Mouse (Mus musculus) embryonic facial prominence, embryonic 14.5 days (tissue): ENCODE measurements around the gene Slc35f1. TPM values are rescaled to one million over a fixed set of nuclear protein-coding genes. Genes with fewer than 3 reads are reported as not detected.

Experiments
- ATAC-seq: fragments of 200-750 bp; cut with Nextera tagmentation; 2 replicates; pipeline ENCODE4 v1.8.0; 2017; ENCODE audit warnings: low read depth, moderate number of reproducible peaks, moderate TSS enrichment
- DNase-seq: peaks from one replicate; pipeline ENCODE4 v3.0.0-alpha.2; 2015; ENCODE audit warnings: low spot score
- H3K27ac ChIP-seq: fragments of 300-500 bp; sonication (generic); replicated peaks from 2 replicates; pipeline ENCODE4 v1.5.1; 2014; ENCODE audit warnings: low read depth, mild to moderate bottlenecking, low read length, moderate library complexity
- H3K27me3 ChIP-seq: fragments of 300-500 bp; sonication (generic); replicated peaks from 2 replicates; pipeline ENCODE4 v1.6.1; 2014; ENCODE audit warnings: low read length; ENCODE audit not compliant: control insufficient read depth, insufficient read depth
- H3K36me3 ChIP-seq: fragments of 300-500 bp; sonication (generic); 2 replicates; pipeline ENCODE4 v1.6.1; 2014; ENCODE audit warnings: low read length, mixed read lengths; ENCODE audit not compliant: control insufficient read depth, insufficient read depth
- H3K4me1 ChIP-seq: fragments of 300-500 bp; sonication (generic); 2 replicates; pipeline ENCODE4 v1.6.1; 2014; ENCODE audit warnings: antibody characterized with exemption, low read length; ENCODE audit not compliant: control insufficient read depth, insufficient read depth
- H3K4me2 ChIP-seq: fragments of 300-500 bp; sonication (generic); 2 replicates; pipeline ENCODE4 v1.6.1; 2014; ENCODE audit warnings: low read depth, mild to moderate bottlenecking, low read length, moderate library complexity, mixed read lengths
- H3K4me3 ChIP-seq: fragments of 300-500 bp; sonication (generic); 2 replicates; pipeline ENCODE4 v1.5.1; 2014; ENCODE audit warnings: low read depth, mild to moderate bottlenecking, low read length
- H3K9ac ChIP-seq: fragments of 300-500 bp; sonication (generic); 2 replicates; pipeline ENCODE4 v1.6.1; 2014; ENCODE audit warnings: low read depth, mild to moderate bottlenecking, low read length, moderate library complexity, mixed read lengths
- H3K9me3 ChIP-seq: fragments of 300-500 bp; sonication (generic); 2 replicates; pipeline ENCODE4 v1.6.1; 2016; ENCODE audit warnings: low read length; ENCODE audit not compliant: control insufficient read depth
- WGBS: fragments of 180-500 bp; shearing (Covaris S2); extraction: QIAGEN DNeasy Blood & Tissue Kit; methylation state at CpG from one replicate; pipeline ENCODE4 v1.1.7; 2014; 5-methylcytosine and 5-hydroxymethylcytosine counted together
- polyA plus RNA-seq: library from polyadenylated mRNA; unstranded; fragments of >200 nt; fragmentation: Nextera tagmentation; extraction: Ambion mirVana; gene quantifications from 2 replicates; pipeline ENCODE4 v1.2.1, GENCODE M21; 2014

Gene Slc35f1
- polyA plus RNA-seq: 4.3 and 4.5 TPM in 2 replicates

GRCm38 (mm10) chr10:52690334-52690991, at the start of gene Slc35f1:
Gene Slc35f1 (plus strand): TSS chr10:52690533.
- DNase-seq: peak; percentile 90
- Histone ChIP-seq H3K4me3 (peak within 1 kb of the TSS; percentile 81), H3K9ac (peak within 1 kb of the TSS; percentile 72), H3K4me2 (peak within 1 kb of the TSS; percentile 92), H3K4me1 (0 out of 2 replicates have a peak, but pooled peaks cover 5% of the 10 kb centered on the region), H3K27me3 (peaks cover 8% of the 10 kb centered on the region), H3K36me3 (no peaks in the 10 kb centered on the region), H3K9me3 (no peaks in the 10 kb centered on the region), H3K27ac (peak within 1 kb of the TSS; percentile 55)
- peak; percentile 93 for ATAC-seq
- 2% methylated on average over 8 of the region's 54 CpGs for WGBS

GRCm38 (mm10) chr10:52671234-52671633, 19.1 kb upstream of the Slc35f1 start:
- peak; percentile 10 for DNase-seq
- no peaks in the 10 kb centered on the region for H3K4me1 ChIP-seq
- H3K4me3 ChIP-seq: no peak overlapping the region
- no peaks in the 10 kb centered on the region for H3K9me3 ChIP-seq
- no peak overlapping the region for H3K9ac ChIP-seq
- H3K4me2 ChIP-seq: no peak overlapping the region
- ATAC-seq: no peak
- H3K27ac ChIP-seq: no peak overlapping the region
- no peaks in the 10 kb centered on the region for H3K36me3 ChIP-seq
- no peaks in the 10 kb centered on the region for H3K27me3 ChIP-seq

GRCm38 (mm10) chr10:52690992-52691731, 829 bp downstream of the Slc35f1 start:
- Histone ChIP-seq H3K9ac (peak overlapping the region; percentile 72), H3K4me2 (peak overlapping the region; percentile 92), H3K27ac (no peak overlapping the region), H3K27me3 (peaks cover 8% of the 10 kb centered on the region), H3K4me3 (peak overlapping the region; percentile 81), H3K9me3 (no peaks in the 10 kb centered on the region), H3K4me1 (0 out of 2 replicates have a peak, but pooled peaks cover 5% of the 10 kb centered on the region), H3K36me3 (no peaks in the 10 kb centered on the region)
- ATAC-seq: peak; percentile 51
- DNase-seq: peak; percentile 31
- WGBS: 2% methylated on average over 38 of the region's 45 CpGs

GRCm38 (mm10) chr10:52703688-52704087, 13.4 kb downstream of the Slc35f1 start:
- Histone ChIP-seq H3K36me3 (no peaks in the 10 kb centered on the region), H3K27me3 (no peaks in the 10 kb centered on the region), H3K4me3 (peak overlapping the region; percentile 39), H3K9ac (no peak overlapping the region), H3K9me3 (no peaks in the 10 kb centered on the region), H3K4me2 (peak overlapping the region; percentile 81), H3K4me1 (peaks cover 12% of the 10 kb centered on the region), H3K27ac (no peak overlapping the region)
- no peak for ATAC-seq
- DNase-seq: no peak

- peak overlapping the region; percentile 81 for H3K4me2 ChIP-seq
- peak overlapping the region; percentile 39 for H3K4me3 ChIP-seq
- peak overlapping the region; percentile 62 for H3K9ac ChIP-seq
- H3K36me3 ChIP-seq: no peaks in the 10 kb centered on the region
- H3K9me3 ChIP-seq: no peaks in the 10 kb centered on the region
- peak overlapping the region; percentile 24 for H3K27ac ChIP-seq
- 4% methylated on average over 31 of the region's 31 CpGs for WGBS
- ATAC-seq (peak; percentile 91), DNase-seq (peak; percentile 95)
- H3K4me1 ChIP-seq: peaks cover 12% of the 10 kb centered on the region
- H3K27me3 ChIP-seq: no peaks in the 10 kb centered on the region
Measured at GRCm38 (mm10) chr10:52704101-52705051, 14.0 kb downstream of the Slc35f1 start.

DNA sequence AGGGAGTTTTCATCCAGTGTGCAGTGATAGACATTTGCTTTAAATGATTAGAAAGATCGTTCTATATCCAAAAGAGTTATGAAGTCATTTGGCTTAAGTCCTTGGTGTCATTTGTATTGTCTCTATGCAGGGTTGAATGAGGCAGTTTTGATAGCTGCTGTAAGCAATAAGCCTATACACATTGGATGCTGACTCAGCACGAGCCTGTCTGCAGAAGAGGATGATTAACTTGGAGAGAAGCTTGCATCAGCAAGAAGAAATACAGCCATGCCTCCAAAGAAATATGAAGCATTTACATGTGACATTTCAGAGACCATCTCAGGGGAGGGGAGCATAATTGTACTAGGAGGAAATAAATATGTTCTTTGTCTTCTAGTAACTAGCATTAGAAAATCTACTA, 19.1 kb downstream of the Slc35f1 start:
- Histone ChIP-seq H3K36me3 (no peaks in the 10 kb centered on the region), H3K27ac (no peak overlapping the region), H3K4me1 (peaks cover 7% of the 10 kb centered on the region), H3K9me3 (0 out of 2 replicates have a peak, but pooled peaks cover 3% of the 10 kb centered on the region), H3K9ac (no peak overlapping the region), H3K27me3 (no peaks in the 10 kb centered on the region), H3K4me2 (no peak overlapping the region), H3K4me3 (no peak overlapping the region)
- WGBS: 73% methylated on average over 2 of the region's 2 CpGs
- DNase-seq (no peak), ATAC-seq (no peak)

DNA sequence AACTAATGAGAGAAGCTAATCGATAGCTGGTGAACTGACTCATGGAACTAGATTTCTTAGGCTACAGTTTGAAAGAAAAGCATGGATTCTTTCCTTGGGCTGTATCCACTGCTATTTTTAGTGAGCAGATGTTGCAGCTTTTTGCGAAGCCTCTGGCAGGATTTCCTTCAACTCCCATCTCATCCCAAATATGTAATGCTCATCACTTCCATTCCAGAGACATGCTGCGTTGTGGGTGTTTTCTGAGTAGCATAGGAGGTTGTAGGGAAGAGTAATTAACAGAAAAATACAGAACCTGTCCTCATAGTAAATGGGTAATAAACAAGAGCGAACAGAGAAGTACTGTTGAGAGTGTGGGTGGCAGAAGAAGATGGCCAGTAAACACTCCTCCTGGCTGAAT, 21.8 kb downstream of the Slc35f1 start:
- Histone ChIP-seq H3K4me1 (no peaks in the 10 kb centered on the region), H3K9ac (no peak overlapping the region), H3K36me3 (no peaks in the 10 kb centered on the region), H3K4me2 (no peak overlapping the region), H3K27ac (no peak overlapping the region), H3K4me3 (no peak overlapping the region), H3K9me3 (0 out of 2 replicates have a peak, but pooled peaks cover 3% of the 10 kb centered on the region), H3K27me3 (no peaks in the 10 kb centered on the region)
- 76% methylated on average over 4 of the region's 4 CpGs for WGBS
- ATAC-seq (no peak), DNase-seq (peak; percentile 14)

- Histone ChIP-seq H3K9me3 (0 out of 2 replicates have a peak, but pooled peaks cover 3% of the 10 kb centered on the region), H3K27ac (no peak overlapping the region), H3K4me1 (no peaks in the 10 kb centered on the region), H3K4me3 (no peak overlapping the region), H3K36me3 (no peaks in the 10 kb centered on the region), H3K9ac (no peak overlapping the region), H3K27me3 (no peaks in the 10 kb centered on the region), H3K4me2 (no peak overlapping the region)
- ATAC-seq (no peak), DNase-seq (no peak)
- WGBS: 75% methylated on average over 2 of the region's 2 CpGs
Measured at GRCm38 (mm10) chr10:52714557-52714956, 24.2 kb downstream of the Slc35f1 start.
